Mouse (Mus musculus) midbrain, embryonic 10.5 days (tissue): Measurements from ENCODE around the gene 1190005I06Rik. TPM values are rescaled to one million over a fixed set of nuclear protein-coding genes. Genes with fewer than 3 reads are reported as not detected.

Experiments
- DNase-seq: peaks from one replicate; pipeline ENCODE4 v3.0.0-alpha.2; 2017; ENCODE audit warnings: low spot score
- H3K27ac ChIP-seq: fragments of 300-500 bp; sonication (generic); replicated peaks from 2 replicates; pipeline ENCODE4 v1.5.1; 2016; ENCODE audit warnings: mild to moderate bottlenecking
- H3K27me3 ChIP-seq: fragments of 300-500 bp; sonication (generic); 2 replicates; pipeline ENCODE4 v1.6.1; 2016; ENCODE audit warnings: low read depth, mild to moderate bottlenecking; ENCODE audit not compliant: poor library complexity, severe bottlenecking
- H3K36me3 ChIP-seq: fragments of 300-500 bp; sonication (generic); 2 replicates; pipeline ENCODE4 v1.6.1; 2016; ENCODE audit warnings: mild to moderate bottlenecking, moderate library complexity
- H3K4me1 ChIP-seq: fragments of 300-500 bp; sonication (generic); 2 replicates; pipeline ENCODE4 v1.6.1; 2016
- H3K4me3 ChIP-seq: fragments of 300-500 bp; sonication (generic); 2 replicates; pipeline ENCODE4 v1.5.1; 2016; ENCODE audit warnings: mild to moderate bottlenecking, moderate library complexity
- H3K9me3 ChIP-seq: fragments of 300-500 bp; sonication (generic); replicated peaks from 2 replicates; pipeline ENCODE4 v1.6.1; 2016; ENCODE audit warnings: mild to moderate bottlenecking
- WGBS: fragments of 180-500 bp; shearing (Covaris S2); methylation state at CpG from one replicate; pipeline ENCODE4 v1.1.7; 2016; 5-methylcytosine and 5-hydroxymethylcytosine counted together
- polyA plus RNA-seq: library from polyadenylated mRNA; unstranded; fragments of >200 nt; fragmentation: Nextera tagmentation; extraction: Ambion mirVana; gene quantifications from 2 replicates; pipeline ENCODE4 v1.2.1, GENCODE M21; 2016

1190005I06Rik gene
- polyA plus RNA-seq, 1 experiment from 2014 or later: 3.9 TPM

- H3K27ac ChIP-seq: no peak overlapping the region
- no peaks in the 10 kb centered on the region for H3K9me3 ChIP-seq
- H3K27me3 ChIP-seq: no peaks in the 10 kb centered on the region
- peaks cover 18% of the 10 kb centered on the region for H3K4me1 ChIP-seq
- DNase-seq: no peak
- 92% methylated on average over 12 of the region's 12 CpGs for WGBS
- peaks cover 96% of the 10 kb centered on the region for H3K36me3 ChIP-seq
- no peak overlapping the region for H3K4me3 ChIP-seq
Observed at GRCm38 (mm10) chr8:120581329-120581728, 66.1 kb downstream of the 1190005I06Rik start.

DNA sequence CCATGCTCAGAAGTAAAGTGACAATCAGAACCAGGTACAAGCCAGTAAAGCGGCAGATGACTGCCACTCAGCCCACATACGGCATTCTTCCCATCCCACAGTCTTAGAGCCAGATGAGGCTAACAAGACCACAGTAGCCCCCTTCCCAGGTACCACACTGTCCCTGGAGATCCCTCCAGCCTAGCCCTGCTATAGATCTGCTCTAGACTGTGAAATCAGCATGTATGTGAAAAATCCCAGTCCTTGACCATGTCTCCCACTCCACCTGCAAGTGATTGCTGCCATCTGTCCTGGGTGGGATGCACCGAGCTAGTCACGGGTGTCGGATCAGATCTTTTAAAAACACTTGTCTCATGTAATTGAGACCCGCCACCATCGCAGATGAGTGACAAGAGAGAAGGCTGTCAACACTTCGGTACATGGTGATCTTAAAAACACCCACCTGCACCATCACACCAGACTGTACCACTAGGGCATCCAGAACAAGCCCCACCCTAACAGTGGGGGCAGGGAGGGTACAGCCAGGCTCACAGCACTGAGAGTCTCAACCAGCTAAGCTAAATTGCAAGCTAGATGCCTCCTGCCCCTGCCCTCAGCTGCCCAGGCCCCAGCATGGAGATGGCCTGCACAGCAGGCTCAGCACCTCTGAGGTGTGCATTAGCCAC lies 67.0 kb downstream of the 1190005I06Rik start:
- Histone ChIP-seq H3K36me3 (peaks cover 98% of the 10 kb centered on the region), H3K4me3 (no peak overlapping the region), H3K4me1 (peaks cover 27% of the 10 kb centered on the region), H3K9me3 (no peaks in the 10 kb centered on the region), H3K27ac (no peak overlapping the region), H3K27me3 (no peaks in the 10 kb centered on the region)
- no peak for DNase-seq
- WGBS: 93% methylated on average over 8 of the region's 8 CpGs

- Histone ChIP-seq H3K9me3 (no peaks in the 10 kb centered on the region), H3K27me3 (no peaks in the 10 kb centered on the region), H3K4me3 (no peak overlapping the region), H3K4me1 (peaks cover 47% of the 10 kb centered on the region), H3K36me3 (peaks cover 100% of the 10 kb centered on the region), H3K27ac (no peak overlapping the region)
- DNase-seq: no peak
- 94% methylated on average over 17 of the region's 17 CpGs for WGBS
Observed at GRCm38 (mm10) chr8:120577821-120578220, 69.6 kb downstream of the 1190005I06Rik start.

- H3K36me3 ChIP-seq: peaks cover 100% of the 10 kb centered on the region
- H3K27ac ChIP-seq: no peak overlapping the region
- WGBS: 54% methylated on average over 9 of the region's 9 CpGs
- peak; percentile 46 for DNase-seq
- no peaks in the 10 kb centered on the region for H3K9me3 ChIP-seq
- no peaks in the 10 kb centered on the region for H3K27me3 ChIP-seq
- H3K4me3 ChIP-seq: no peak overlapping the region
- H3K4me1 ChIP-seq: peaks cover 65% of the 10 kb centered on the region
Observed at GRCm38 (mm10) chr8:120575801-120576200, 71.6 kb downstream of the 1190005I06Rik start.

DNA sequence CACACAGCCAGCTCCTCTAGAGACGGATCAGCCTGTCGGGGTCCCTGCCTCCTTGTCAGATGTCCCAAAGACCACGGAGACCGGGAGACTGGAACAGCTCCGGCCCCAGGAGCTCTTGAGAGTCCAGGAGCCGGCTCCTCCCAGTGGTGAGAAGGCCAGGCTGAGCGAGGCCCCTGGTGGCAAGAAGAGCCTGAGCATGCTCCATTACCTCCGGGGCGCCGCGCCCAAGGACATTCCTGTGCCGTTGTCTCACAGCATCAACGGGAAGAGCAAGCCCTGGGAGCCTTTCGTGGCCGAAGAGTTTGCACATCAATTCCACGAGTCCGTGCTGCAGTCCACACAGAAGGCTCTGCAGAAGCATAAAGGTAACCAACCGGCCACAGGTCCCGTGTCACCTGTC lies 72.5 kb downstream of the 1190005I06Rik start:
- WGBS: 83% methylated on average over 19 of the region's 19 CpGs
- no peaks in the 10 kb centered on the region for H3K9me3 ChIP-seq
- no peak overlapping the region for H3K27ac ChIP-seq
- H3K36me3 ChIP-seq: peaks cover 100% of the 10 kb centered on the region
- no peak overlapping the region for H3K4me3 ChIP-seq
- H3K27me3 ChIP-seq: no peaks in the 10 kb centered on the region
- peaks cover 74% of the 10 kb centered on the region for H3K4me1 ChIP-seq
- DNase-seq: no peak

GRCm38 (mm10) chr8:120573866-120574265 lies 73.6 kb downstream of the 1190005I06Rik start:
- peak overlapping the region; percentile 21; the same call in 1 of the 2 replicates for H3K4me3 ChIP-seq
- H3K4me1 ChIP-seq: peaks cover 82% of the 10 kb centered on the region
- no peak for DNase-seq
- peak overlapping the region; percentile 14; the same call in 1 of the 2 replicates for H3K27ac ChIP-seq
- no peaks in the 10 kb centered on the region for H3K9me3 ChIP-seq
- H3K27me3 ChIP-seq: no peaks in the 10 kb centered on the region
- whole genome bisulfite sequencing: 74% methylated on average over 11 of the region's 11 CpGs
- peaks cover 100% of the 10 kb centered on the region for H3K36me3 ChIP-seq

DNA sequence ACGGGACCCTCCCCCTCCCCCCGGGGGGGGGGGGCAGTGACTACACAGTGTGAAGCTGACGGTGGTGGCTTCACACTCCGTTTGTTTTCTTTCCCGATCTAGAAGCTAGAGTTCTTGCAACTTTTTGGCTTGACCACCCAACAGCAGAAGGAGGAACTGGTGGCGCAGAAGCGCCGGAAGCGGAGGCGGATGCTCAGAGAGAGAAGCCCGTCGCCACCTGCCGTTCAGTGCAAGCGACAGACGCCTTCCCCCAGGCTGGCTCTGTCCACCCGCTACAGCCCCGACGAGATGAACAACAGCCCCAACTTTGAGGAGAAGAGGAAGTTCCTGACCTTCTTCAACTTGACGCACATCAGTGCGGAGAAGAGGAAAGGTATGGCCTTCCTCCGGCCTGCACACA lies 74.9 kb downstream of the 1190005I06Rik start:
- no peak for DNase-seq
- WGBS: 86% methylated on average over 21 of the region's 21 CpGs
- Histone ChIP-seq H3K36me3 (peaks cover 100% of the 10 kb centered on the region), H3K4me1 (peaks cover 88% of the 10 kb centered on the region), H3K4me3 (no peak overlapping the region), H3K9me3 (no peaks in the 10 kb centered on the region), H3K27ac (no peak overlapping the region), H3K27me3 (no peaks in the 10 kb centered on the region)

DNA sequence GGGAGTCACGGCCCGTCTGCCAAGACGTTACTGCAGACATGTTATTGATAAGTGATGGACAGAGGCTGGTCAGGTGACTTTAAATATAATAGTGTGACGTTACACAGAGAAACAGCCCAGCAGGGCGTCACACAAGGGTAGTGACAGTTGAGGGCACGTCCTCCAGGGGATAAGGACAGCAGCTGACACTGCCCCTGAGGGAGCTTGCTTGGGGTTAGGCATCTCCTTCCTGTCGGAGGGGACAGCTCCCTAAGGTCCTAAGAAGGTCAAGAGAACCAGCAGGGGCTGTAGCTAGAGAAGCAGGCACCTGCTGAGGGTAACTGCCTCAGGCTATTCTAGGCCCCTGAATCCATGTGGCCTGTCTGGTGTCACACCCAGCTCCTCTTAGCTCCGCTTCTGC lies 75.9 kb downstream of the 1190005I06Rik start:
- no peak for DNase-seq
- Histone ChIP-seq H3K27ac (peak overlapping the region; percentile 57; the same call in 1 of the 2 replicates), H3K27me3 (no peaks in the 10 kb centered on the region), H3K4me1 (peaks cover 84% of the 10 kb centered on the region), H3K4me3 (no peak overlapping the region), H3K9me3 (no peaks in the 10 kb centered on the region), H3K36me3 (peaks cover 100% of the 10 kb centered on the region)
- WGBS: 79% methylated on average over 8 of the region's 8 CpGs

- Histone ChIP-seq H3K9me3 (no peaks in the 10 kb centered on the region), H3K4me1 (peaks cover 85% of the 10 kb centered on the region), H3K27ac (peak overlapping the region; percentile 64), H3K4me3 (no peak overlapping the region), H3K36me3 (peaks cover 99% of the 10 kb centered on the region), H3K27me3 (no peaks in the 10 kb centered on the region)
- peak; percentile 82 for DNase-seq
- 64% methylated on average over 13 of the region's 13 CpGs for WGBS
Observed at GRCm38 (mm10) chr8:120569939-120570715, 77.3 kb downstream of the 1190005I06Rik start.

GRCm38 (mm10) chr8:120569123-120569522 lies 78.3 kb downstream of the 1190005I06Rik start:
- Histone ChIP-seq H3K9me3 (no peaks in the 10 kb centered on the region), H3K36me3 (peaks cover 93% of the 10 kb centered on the region), H3K4me1 (peaks cover 86% of the 10 kb centered on the region), H3K27me3 (no peaks in the 10 kb centered on the region), H3K4me3 (no peak overlapping the region), H3K27ac (no peak overlapping the region)
- DNase-seq: no peak
- WGBS: 97% methylated on average over 17 of the region's 17 CpGs

- Histone ChIP-seq H3K4me3 (peak overlapping the region; percentile 20; the same call in 1 of the 2 replicates), H3K27ac (0 out of 2 replicates have a peak overlapping the region, but pooled peaks have one; percentile 13), H3K4me1 (peaks cover 86% of the 10 kb centered on the region), H3K36me3 (peaks cover 88% of the 10 kb centered on the region), H3K9me3 (no peaks in the 10 kb centered on the region), H3K27me3 (no peaks in the 10 kb centered on the region)
- no peak for DNase-seq
- WGBS: 93% methylated on average over 37 of the region's 37 CpGs
Observed at GRCm38 (mm10) chr8:120568164-120568798, 79.2 kb downstream of the 1190005I06Rik start.

GRCm38 (mm10) chr8:120567731-120568130 lies 79.7 kb downstream of the 1190005I06Rik start:
- no peak overlapping the region for H3K27ac ChIP-seq
- H3K4me3 ChIP-seq: peak overlapping the region; percentile 20; the same call in 1 of the 2 replicates
- DNase-seq: no peak
- 98% methylated on average over 17 of the region's 17 CpGs for WGBS
- H3K27me3 ChIP-seq: no peaks in the 10 kb centered on the region
- H3K36me3 ChIP-seq: peaks cover 86% of the 10 kb centered on the region
- H3K9me3 ChIP-seq: no peaks in the 10 kb centered on the region
- H3K4me1 ChIP-seq: peaks cover 87% of the 10 kb centered on the region
